Comparison of ENCODE assay signal across 8 mouse cellular contexts in the genomic region with DNA sequence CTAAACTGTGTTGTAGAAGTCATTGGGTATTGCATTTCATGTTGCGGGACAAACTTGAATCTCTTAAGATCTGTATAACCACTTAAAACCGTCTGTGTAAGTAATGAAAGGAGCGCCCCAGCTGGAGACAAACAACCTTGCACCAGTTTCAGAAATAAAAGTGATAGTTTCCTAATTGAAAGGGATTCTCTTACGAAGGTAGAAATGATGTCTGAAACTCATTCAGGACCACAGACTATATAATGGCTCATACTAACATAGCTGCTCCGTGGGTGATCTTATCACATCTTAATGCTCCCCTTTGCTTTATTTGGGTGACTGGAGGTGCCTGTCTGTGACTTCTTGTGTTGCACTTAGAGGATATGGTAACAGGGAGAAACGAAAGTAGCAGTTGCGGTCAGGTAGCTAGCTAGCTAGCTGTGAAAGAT. TPM values are rescaled to one million over a fixed set of nuclear protein-coding genes. Genes with fewer than 3 reads are reported as not detected.
DNase-seq lines count a peak whose midpoint lies in the region; ATAC-seq lines count a peak whose summit lies in the region.

No protein-coding gene starts in this region.

- H3K9me3 ChIP-seq in embryonic facial prominence, embryonic 13.5 days = no peaks in the 10 kb centered on the region

- H3K4me3 ChIP-seq in embryonic facial prominence, embryonic 13.5 days = peak overlapping the region; percentile 79

- H3K9ac ChIP-seq in embryonic facial prominence, embryonic 13.5 days = no peak overlapping the region

- no peak overlapping the region for H3K27ac ChIP-seq in embryonic facial prominence, embryonic 13.5 days

- DNase-seq in cerebellum, adult 18-20 months = peak; percentile 30 to 34
- no peak for DNase-seq in cerebellum, adult 11 months
- DNase-seq in CD4-positive helper T cell, adult 2 months (ENCODE audit: low read depth, low spot score) = peak; percentile 81
- no peak for DNase-seq in frontal cortex, adult 2 months (ENCODE audit: extremely low spot score in 1 of 2, low spot score in 1 of 2)

- H3K4me2 ChIP-seq in embryonic facial prominence, embryonic 13.5 days = peak overlapping the region; percentile 88

- no peaks in the 10 kb centered on the region; the same call in 1 of the 2 replicates for H3K27me3 ChIP-seq in embryonic facial prominence, embryonic 13.5 days

- 30% methylated on average over 7 of the region's 7 CpGs for WGBS in embryonic facial prominence, embryonic 13.5 days

- no peaks in the 10 kb centered on the region for H3K36me3 ChIP-seq in embryonic facial prominence, embryonic 13.5 days

- no peak for ATAC-seq in embryonic facial prominence, embryonic 13.5 days (ENCODE audit: insufficient number of reproducible peaks, insufficient read depth, low FRiP score, low TSS enrichment, low read depth)
- peak; percentile 75 for ATAC-seq in inflammation-experienced regulatory T-cells, adult 6 months
- ATAC-seq in megakaryocyte-erythroid progenitor cell, adult 5-6 weeks (replicated peaks; ENCODE audit: low FRiP score, low TSS enrichment, poor library complexity, severe bottlenecking) = peak; percentile 62
- ATAC-seq in erythroblast, adult 5-6 weeks (replicated peaks; ENCODE audit: low FRiP score, poor library complexity, severe bottlenecking) = no peak

- no peaks in the 10 kb centered on the region for H3K4me1 ChIP-seq in embryonic facial prominence, embryonic 13.5 days

RNA-seq across cellular contexts. Expression of a gene that starts 1.3 kb away (rescaled TPM):
- 6.9 TPM in 2 replicates for polyA plus RNA-seq in embryonic facial prominence, embryonic 13.5 days (2015; fragmentation: Nextera tagmentation; extraction: Ambion mirVana)
- polyA plus RNA-seq in inflammation-experienced regulatory T-cells, adult 6 months (2017; shearing (Covaris generic)) = 10 to 100 TPM; 19.8 to 20.8 (median 20.1) TPM
- 4.1 and 5.8 TPM in 2 replicates for total RNA-seq in megakaryocyte-erythroid progenitor cell, adult 5-6 weeks (2014; fragmentation: Nextera tagmentation)
- total RNA-seq in megakaryocyte-erythroid progenitor cell, adult 5-6 weeks (2017) = 5.1 and 8.6 TPM in 2 replicates
- 2.5 and 9.2 TPM in 2 replicates for total RNA-seq in erythroblast, adult 5-6 weeks (2015; ENCODE audit: low replicate concordance)
- 2.9 and 3.6 TPM in 2 replicates for total RNA-seq in erythroblast, adult 5-6 weeks (2017; ENCODE audit: low replicate concordance)
- 93.0 and 110 TPM in 2 replicates for polyA plus RNA-seq in frontal cortex, adult 2 months (2012; rRNA removed)

Comparison
In these comparisons a context has a peak if more than half of its experiments do, and no peak if none do; other contexts are left out.
1. DNase-seq: peak in cerebellum, adult 18-20 months (2 of 2) and CD4-positive helper T cell, adult 2 months (single experiment); none in cerebellum, adult 11 months (single experiment) and frontal cortex, adult 2 months (0 of 2).
2. ATAC-seq: peak in inflammation-experienced regulatory T-cells, adult 6 months (single experiment) and megakaryocyte-erythroid progenitor cell, adult 5-6 weeks (single experiment); none in embryonic facial prominence, embryonic 13.5 days (single experiment) and erythroblast, adult 5-6 weeks (single experiment).